Mouse (Mus musculus) intestine, postnatal 0 days (tissue): ENCODE measurements around the gene Anxa4. TPM values are rescaled to one million over a fixed set of nuclear protein-coding genes. Genes with fewer than 3 reads are reported as not detected.

Source experiments
- ATAC-seq: fragments of 200-750 bp; cut with Nextera tagmentation; 2 replicates; pipeline ENCODE4 v1.8.0; 2017; ENCODE audit warnings: mild to moderate bottlenecking, moderate TSS enrichment, moderate library complexity
- H3K27ac ChIP-seq: fragments of 300-500 bp; sonication (generic); 2 replicates; pipeline ENCODE4 v1.5.1; 2014; ENCODE audit warnings: mild to moderate bottlenecking, low read depth, low read length, moderate library complexity
- H3K27me3 ChIP-seq: fragments of 300-500 bp; sonication (generic); replicated peaks from 2 replicates; pipeline ENCODE4 v1.6.1; 2014; ENCODE audit warnings: low read length, mixed read lengths; ENCODE audit not compliant: control insufficient read depth, insufficient read depth
- H3K36me3 ChIP-seq: fragments of 300-500 bp; sonication (generic); 2 replicates; pipeline ENCODE4 v1.6.1; 2014; ENCODE audit warnings: mild to moderate bottlenecking, moderate library complexity; ENCODE audit not compliant: control insufficient read depth, insufficient read depth
- H3K4me1 ChIP-seq: fragments of 300-500 bp; sonication (generic); replicated peaks from 2 replicates; pipeline ENCODE4 v1.6.1; 2014; ENCODE audit warnings: antibody characterized with exemption, low read length, mixed read lengths; ENCODE audit not compliant: control insufficient read depth, insufficient read depth
- H3K4me2 ChIP-seq: fragments of 300-500 bp; sonication (generic); replicated peaks from 2 replicates; pipeline ENCODE4 v1.6.1; 2014; ENCODE audit warnings: low read depth, mild to moderate bottlenecking, moderate library complexity
- H3K4me3 ChIP-seq: fragments of 300-500 bp; sonication (generic); 2 replicates; pipeline ENCODE4 v1.5.1; 2014; ENCODE audit warnings: low read depth, low read length
- H3K9ac ChIP-seq: fragments of 300-500 bp; sonication (generic); 2 replicates; pipeline ENCODE4 v1.6.1; 2014; ENCODE audit warnings: mild to moderate bottlenecking, low read depth, low read length
- H3K9me3 ChIP-seq: fragments of 300-500 bp; sonication (generic); 2 replicates; pipeline ENCODE4 v1.6.1; 2016; ENCODE audit warnings: mixed run types; ENCODE audit not compliant: control insufficient read depth
- CTCF ChIP-seq: sonication (generic); IDR thresholded peaks from 2 replicates; pipeline ENCODE4 v1.5.1; 2016; ENCODE audit warnings: low read depth, mild to moderate bottlenecking, control low read depth, antibody characterized with exemption, moderate library complexity
- WGBS: fragments of 180-500 bp; shearing (Covaris S2); extraction: QIAGEN DNeasy Blood & Tissue Kit; methylation state at CpG from one replicate; pipeline ENCODE4 v1.1.7; 2014; 5-methylcytosine and 5-hydroxymethylcytosine counted together
- polyA plus RNA-seq: library from polyadenylated mRNA; unstranded; fragments of >200 nt; fragmentation: Nextera tagmentation; extraction: Ambion mirVana; gene quantifications from 2 replicates; pipeline ENCODE4 v1.2.1, GENCODE M21; 2015

Gene Anxa4
- polyA plus RNA-seq, 1 experiment from 2014 or later = 541 TPM

DNA sequence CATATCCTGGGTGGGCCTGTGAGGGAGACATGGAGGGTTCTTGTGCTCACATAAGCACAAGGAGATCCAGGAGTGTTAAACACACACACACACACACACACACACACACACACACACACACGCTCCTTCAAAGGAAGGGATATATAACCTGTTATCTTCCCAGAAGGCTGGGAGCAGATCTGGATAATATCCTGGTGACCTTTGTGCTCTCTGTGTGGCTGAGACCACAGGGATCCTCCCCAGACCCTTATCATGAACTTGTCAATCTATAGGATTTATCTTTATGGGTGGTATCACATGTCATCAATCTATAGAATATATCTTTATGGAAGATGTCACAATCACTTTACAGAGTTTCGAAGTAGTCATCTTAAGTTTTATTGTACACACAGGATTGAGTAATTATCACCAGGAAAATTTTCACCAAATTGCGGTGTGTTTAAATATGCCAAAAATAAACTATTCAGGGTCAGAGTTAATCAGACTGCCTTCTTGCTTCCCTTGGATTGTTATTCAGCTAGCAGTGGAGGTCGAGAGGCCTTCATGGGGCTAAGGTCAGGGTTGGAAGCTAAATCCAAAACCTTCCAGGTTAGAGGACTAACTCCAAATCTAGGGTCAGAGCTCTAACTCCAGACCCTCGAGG, 40.4 kb downstream of the Anxa4 start:
- TF ChIP-seq CTCF = no peak
- peak; percentile 74 for ATAC-seq
- H3K27ac ChIP-seq = no peak overlapping the region
- no peak overlapping the region for H3K4me2 ChIP-seq
- H3K4me3 ChIP-seq = no peak overlapping the region
- peaks cover 2% of the 10 kb centered on the region; the same call in 1 of the 2 replicates for H3K4me1 ChIP-seq
- no peaks in the 10 kb centered on the region for H3K9me3 ChIP-seq
- H3K9ac ChIP-seq = no peak overlapping the region
- H3K27me3 ChIP-seq = no peaks in the 10 kb centered on the region
- 36% methylated on average over 5 of the region's 5 CpGs for whole genome bisulfite sequencing
- peaks cover 72% of the 10 kb centered on the region for H3K36me3 ChIP-seq

DNA sequence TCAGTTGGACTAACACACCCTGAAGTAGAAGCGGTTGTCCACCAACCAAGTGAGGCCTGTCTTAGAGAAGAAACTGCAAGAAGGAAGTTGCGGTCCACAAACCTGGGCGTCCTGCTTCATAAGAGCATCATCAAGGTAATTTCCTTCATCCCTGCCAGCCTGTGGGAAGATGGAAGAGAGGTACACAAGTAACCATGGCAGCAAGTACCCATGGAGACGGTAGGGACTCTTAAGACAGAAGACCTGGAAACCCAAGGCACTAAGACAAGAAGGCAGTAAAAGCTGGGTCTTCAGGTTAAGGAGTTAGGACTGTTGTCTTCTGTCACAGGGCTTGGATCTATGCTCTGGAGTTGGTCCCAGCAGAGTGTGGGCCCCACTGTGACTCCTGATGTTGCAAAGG, 42.4 kb downstream of the Anxa4 start:
- no peak overlapping the region for H3K4me3 ChIP-seq
- H3K27me3 ChIP-seq = no peaks in the 10 kb centered on the region
- ATAC-seq = no peak
- peaks cover 2% of the 10 kb centered on the region; the same call in 1 of the 2 replicates for H3K4me1 ChIP-seq
- 85% methylated on average over 4 of the region's 4 CpGs for WGBS
- H3K4me2 ChIP-seq = no peak overlapping the region
- no peak overlapping the region for H3K27ac ChIP-seq
- H3K9ac ChIP-seq = no peak overlapping the region
- TF ChIP-seq CTCF = no peak
- peaks cover 59% of the 10 kb centered on the region for H3K36me3 ChIP-seq
- no peaks in the 10 kb centered on the region for H3K9me3 ChIP-seq

DNA sequence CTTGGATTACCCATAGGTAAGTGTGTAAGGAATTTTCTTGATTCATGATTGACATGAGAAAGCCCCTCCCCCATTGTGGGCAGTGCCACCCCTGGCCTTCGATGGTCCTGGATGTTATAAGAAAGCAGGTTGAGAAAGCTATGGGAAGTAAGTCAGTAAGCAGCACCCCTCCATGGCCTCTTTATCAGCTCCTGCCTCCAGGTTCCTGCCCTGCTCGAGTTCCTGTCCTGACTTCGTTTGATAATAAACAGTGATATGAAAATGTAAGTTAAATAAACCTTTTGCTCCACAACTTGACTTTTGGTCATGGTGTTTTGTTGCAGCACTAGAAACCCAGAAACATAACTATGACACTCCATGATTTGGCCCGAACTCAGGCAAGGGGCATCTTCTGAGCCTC, 43.6 kb downstream of the Anxa4 start:
- no peak overlapping the region for H3K9ac ChIP-seq
- no peak overlapping the region for H3K4me2 ChIP-seq
- H3K4me1 ChIP-seq = peaks cover 2% of the 10 kb centered on the region; the same call in 1 of the 2 replicates
- TF ChIP-seq CTCF = no peak
- ATAC-seq = no peak
- 46% methylated on average over 4 of the region's 4 CpGs for WGBS
- H3K4me3 ChIP-seq = no peak overlapping the region
- H3K27me3 ChIP-seq = no peaks in the 10 kb centered on the region
- H3K36me3 ChIP-seq = peaks cover 61% of the 10 kb centered on the region
- H3K27ac ChIP-seq = no peak overlapping the region
- no peaks in the 10 kb centered on the region for H3K9me3 ChIP-seq

DNA sequence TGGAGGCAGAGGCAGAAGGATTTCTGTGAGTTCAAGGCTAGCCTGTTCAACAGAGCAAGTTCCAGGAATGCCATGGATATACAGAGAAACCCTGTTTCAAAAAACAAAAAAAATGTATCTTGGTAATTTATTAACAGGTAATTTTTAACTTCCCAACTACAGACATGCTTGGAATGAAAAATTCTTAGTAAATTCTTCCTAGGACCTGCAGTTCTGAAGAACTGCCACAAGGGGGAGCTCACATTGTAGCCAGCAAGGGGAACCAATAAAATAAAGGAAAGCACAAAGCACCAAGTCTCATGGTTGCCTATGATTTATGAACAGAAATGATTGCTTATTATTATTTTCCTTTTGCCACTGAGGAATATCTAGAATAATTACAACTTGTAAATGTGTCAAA, 46.2 kb downstream of the Anxa4 start:
- peak; percentile 89 for TF ChIP-seq CTCF
- no peak for ATAC-seq
- no peaks in the 10 kb centered on the region for H3K4me1 ChIP-seq
- H3K9me3 ChIP-seq = no peaks in the 10 kb centered on the region
- H3K4me3 ChIP-seq = no peak overlapping the region
- no peak overlapping the region for H3K9ac ChIP-seq
- peaks cover 71% of the 10 kb centered on the region for H3K36me3 ChIP-seq
- no peak overlapping the region for H3K27ac ChIP-seq
- no peaks in the 10 kb centered on the region for H3K27me3 ChIP-seq
- no peak overlapping the region for H3K4me2 ChIP-seq

DNA sequence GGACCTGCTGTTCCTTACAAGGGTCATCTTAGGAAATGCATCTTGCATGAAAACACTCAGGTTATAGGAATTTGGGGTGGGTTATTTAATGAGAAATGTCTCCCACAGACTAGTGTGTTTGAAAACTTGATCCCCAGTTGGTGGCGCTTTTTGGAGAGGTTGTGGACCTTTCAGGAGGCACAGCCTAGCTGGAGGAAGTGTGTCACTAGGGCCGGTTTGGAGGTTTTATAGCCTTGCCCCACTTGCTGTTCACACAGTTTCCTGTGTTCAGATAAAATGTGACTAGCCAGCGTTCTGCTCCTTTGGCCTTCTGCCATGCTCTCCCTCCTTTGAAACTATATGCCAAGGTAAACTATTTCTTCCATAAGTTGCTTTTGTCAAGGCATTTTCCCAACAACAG, 52.7 kb downstream of the Anxa4 start:
- no peak overlapping the region for H3K9ac ChIP-seq
- H3K4me1 ChIP-seq = no peaks in the 10 kb centered on the region
- WGBS = 50% methylated on average over 3 of the region's 3 CpGs
- H3K9me3 ChIP-seq = no peaks in the 10 kb centered on the region
- no peak for TF ChIP-seq CTCF
- no peak overlapping the region for H3K4me3 ChIP-seq
- no peaks in the 10 kb centered on the region for H3K27me3 ChIP-seq
- H3K4me2 ChIP-seq = no peak overlapping the region
- ATAC-seq = no peak
- H3K36me3 ChIP-seq = peaks cover 66% of the 10 kb centered on the region
- no peak overlapping the region for H3K27ac ChIP-seq

DNA sequence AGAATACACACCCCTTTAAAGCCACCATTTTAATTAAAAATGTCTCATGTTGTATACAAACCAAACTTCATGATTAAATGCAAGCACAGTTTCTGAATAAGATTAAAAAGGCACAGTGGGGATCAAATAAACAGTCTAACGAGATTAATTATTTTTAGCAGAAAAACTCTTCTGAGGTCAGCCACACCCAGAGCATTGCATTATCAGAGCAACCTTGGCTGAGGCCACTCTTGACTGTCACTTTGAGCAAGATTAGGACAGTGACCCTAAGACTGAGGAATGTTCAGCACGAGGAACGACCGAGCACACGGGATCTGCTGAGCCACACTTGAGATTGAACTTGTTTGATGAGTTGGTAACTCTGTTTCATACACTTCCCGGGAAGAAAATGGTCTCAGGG, 56.6 kb downstream of the Anxa4 start:
- Histone ChIP-seq H3K4me3 (no peak overlapping the region), H3K4me1 (no peaks in the 10 kb centered on the region), H3K36me3 (peaks cover 34% of the 10 kb centered on the region), H3K9ac (no peak overlapping the region), H3K4me2 (no peak overlapping the region), H3K9me3 (no peaks in the 10 kb centered on the region), H3K27ac (no peak overlapping the region), H3K27me3 (no peaks in the 10 kb centered on the region)
- TF ChIP-seq CTCF = no peak
- WGBS = 54% methylated on average over 6 of the region's 6 CpGs
- no peak for ATAC-seq

DNA sequence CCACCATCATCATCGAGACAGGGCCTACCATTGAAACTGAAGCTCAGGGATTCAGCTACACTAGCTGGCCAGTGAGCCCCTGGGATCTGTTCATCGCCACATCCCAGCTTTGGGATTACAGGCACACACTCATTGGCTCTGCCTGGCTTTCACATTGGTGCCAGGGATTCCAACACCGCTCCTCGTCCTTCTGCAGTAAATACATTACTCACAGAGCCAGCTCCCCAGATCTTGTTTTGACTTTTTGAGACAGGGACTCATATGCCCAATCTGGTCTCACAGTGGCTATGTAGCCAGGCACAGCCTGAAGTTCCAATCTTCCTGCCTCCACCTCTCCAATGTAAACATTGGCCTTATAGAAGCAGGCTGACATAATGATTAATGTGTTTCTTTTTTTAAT, 57.1 kb downstream of the Anxa4 start:
- Histone ChIP-seq H3K4me1 (no peaks in the 10 kb centered on the region), H3K27me3 (no peaks in the 10 kb centered on the region), H3K36me3 (peaks cover 29% of the 10 kb centered on the region), H3K4me3 (no peak overlapping the region), H3K4me2 (no peak overlapping the region), H3K9ac (no peak overlapping the region), H3K9me3 (no peaks in the 10 kb centered on the region), H3K27ac (no peak overlapping the region)
- TF ChIP-seq CTCF = no peak
- ATAC-seq = no peak
- 89% methylated on average over 4 of the region's 4 CpGs for WGBS
